Mouse (Mus musculus): ENCODE measurements around the gene Ctnnd2.

Gene Ctnnd2

GRCm38 (mm10) chr15:30384386-30384785 lies 212.0 kb downstream of the Ctnnd2 start:
- DNase-seq (ENCODE audit: low spot score in 2 of 2), result no peak

DNA sequence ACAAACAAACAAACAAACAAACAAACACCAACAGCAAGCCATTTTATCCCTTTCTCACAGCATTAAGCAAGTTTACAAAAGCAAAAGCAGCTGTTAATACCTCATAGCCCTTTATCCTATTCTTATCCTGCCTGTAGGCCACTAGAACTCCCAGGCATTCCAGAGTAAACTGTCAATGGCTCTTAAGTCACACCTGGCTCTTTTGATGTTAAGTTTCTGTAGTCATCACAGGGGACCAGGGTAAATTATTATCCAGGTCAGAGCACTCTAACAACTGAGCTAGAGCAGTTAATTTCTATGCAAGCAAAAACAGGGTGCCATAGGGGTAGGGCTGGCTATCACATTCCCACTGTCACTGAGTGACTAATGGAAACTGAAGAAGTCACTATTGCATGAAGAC lies 214.1 kb downstream of the Ctnnd2 start:
- no peak for DNase-seq (ENCODE audit: low spot score in 2 of 2)

- DNase-seq (ENCODE audit: low spot score in 2 of 2), result no peak
Measured at GRCm38 (mm10) chr15:30387244-30387643, 214.9 kb downstream of the Ctnnd2 start.

DNA sequence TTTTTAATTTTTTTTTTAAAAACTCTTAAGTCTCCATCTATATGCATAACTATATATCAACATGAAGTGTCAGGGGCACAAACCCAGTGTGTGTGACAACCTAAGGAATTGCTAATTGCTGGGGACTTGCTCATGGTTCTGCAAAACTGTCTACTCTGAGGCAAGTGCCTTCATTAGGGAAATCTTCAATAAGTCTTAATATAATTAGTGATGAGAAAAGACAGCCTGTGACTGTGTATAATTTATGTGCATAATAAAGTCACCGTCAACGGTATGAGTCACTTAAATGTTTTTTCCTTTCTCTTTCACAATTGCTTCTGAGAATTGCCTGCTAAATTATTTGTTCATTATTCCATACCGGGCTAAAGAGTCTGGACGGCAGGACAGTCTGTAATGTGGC lies 228.7 kb downstream of the Ctnnd2 start:
- no peak for DNase-seq (ENCODE audit: low spot score in 2 of 2)

- DNase-seq (ENCODE audit: low spot score in 2 of 2), result no peak
Measured at GRCm38 (mm10) chr15:30406254-30406653, 233.9 kb downstream of the Ctnnd2 start.

GRCm38 (mm10) chr15:30423146-30423545 lies 250.8 kb downstream of the Ctnnd2 start:
- no peak for DNase-seq (ENCODE audit: low spot score in 2 of 2)

- DNase-seq (ENCODE audit: low spot score in 2 of 2), result peak in 1 of 2 experiments; percentile 15
Measured at GRCm38 (mm10) chr15:30424290-30424689, 251.9 kb downstream of the Ctnnd2 start.

GRCm38 (mm10) chr15:30427342-30427741 lies 254.9 kb downstream of the Ctnnd2 start:
- peak in 1 of 2 experiments; percentile 17 for DNase-seq (ENCODE audit: low spot score in 2 of 2)

DNA sequence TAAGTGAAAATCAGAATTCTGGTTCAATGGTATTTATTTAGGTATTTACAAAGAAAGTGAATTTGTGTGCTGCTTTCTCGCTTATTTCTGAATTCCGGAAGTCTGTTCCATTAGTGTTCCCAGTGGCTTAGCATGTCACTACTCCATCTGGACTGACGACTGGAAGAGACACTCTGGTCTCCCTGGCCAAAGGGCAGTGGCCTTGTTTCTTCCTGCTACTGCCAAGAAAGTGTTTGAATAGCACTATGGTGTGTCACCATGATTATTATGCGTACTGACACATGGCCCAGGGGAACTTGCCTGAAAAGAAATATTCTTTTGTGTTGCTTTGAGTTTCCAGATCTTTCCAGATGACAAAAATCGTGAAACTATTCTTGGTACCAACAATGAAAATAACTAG lies 266.7 kb downstream of the Ctnnd2 start:
- no peak for DNase-seq (ENCODE audit: low spot score in 2 of 2)

DNA sequence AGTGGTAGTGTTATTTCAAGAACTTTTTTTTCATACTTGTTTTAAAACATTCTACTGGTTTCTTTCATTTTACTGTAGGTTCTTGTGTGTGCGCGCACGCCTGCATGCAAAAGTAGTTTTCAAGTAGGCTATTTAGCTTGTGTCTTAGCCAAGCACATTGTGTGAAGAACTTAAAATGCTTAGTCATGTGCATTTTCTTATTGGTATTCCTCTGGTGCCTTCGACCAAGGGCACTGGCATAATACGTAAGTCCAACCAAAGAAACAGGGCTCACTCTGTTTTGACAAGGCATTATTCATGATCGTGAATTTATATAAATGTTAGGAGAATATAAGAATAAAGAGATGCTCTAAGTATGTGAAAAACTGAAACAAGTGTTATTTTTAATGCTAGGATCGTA lies 278.4 kb downstream of the Ctnnd2 start:
- no peak for DNase-seq (ENCODE audit: low spot score in 2 of 2)

DNA sequence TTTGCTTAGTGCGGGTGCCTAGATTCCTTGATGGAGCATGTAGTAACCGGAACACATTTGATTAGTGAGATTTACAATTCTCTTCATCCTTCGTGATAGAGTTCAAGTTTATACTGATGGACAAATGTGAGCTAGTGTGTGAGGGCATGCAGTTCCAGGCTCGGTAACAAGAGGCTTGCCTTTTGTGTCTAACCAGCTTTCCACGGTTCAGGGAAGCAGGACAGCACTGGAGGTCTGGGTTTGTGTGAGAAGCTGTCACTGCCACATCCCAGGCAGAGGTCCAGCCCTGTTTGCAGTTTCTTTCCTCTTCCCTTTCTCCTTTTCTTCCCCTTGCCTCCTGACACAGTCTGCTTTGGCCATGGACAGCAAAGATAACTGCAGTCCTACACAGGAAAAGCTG lies 279.5 kb downstream of the Ctnnd2 start:
- DNase-seq (ENCODE audit: low spot score in 2 of 2), result no peak

DNA sequence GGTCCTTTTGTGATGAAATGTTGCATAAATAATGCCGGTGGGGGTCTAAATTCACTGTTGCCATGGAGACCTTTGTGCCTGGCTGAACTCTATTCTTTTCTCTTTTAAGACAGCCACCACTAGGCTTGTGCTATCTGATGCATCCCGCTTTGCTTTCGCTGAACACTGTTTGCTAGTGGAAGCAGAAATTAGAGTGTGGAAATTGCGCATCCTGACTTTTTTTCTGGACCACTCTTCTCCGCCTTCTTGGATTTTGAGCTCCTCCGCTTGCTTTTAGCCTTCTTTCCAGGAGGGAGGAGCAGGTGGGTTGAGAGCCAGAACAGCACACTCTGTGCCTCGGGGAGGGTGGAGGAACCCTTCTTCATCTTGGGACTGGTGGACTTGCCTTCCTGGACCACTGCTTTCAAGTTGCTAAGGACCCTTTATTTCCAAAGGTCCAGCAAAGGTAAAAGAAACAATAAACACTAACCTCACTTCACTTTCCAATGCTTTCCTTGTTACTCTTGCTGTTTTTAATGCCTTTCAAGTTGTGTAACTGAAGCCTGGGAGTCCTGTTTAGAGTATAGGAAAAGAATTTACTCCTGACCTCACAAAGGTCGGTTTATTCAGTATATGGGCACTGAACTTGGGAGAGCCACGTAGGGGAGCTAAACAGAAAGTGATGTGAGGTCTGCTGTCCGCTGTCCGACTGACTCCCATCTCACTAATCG lies 285.3 kb downstream of the Ctnnd2 start:
- DNase-seq (ENCODE audit: low spot score in 2 of 2), result no peak

DNA sequence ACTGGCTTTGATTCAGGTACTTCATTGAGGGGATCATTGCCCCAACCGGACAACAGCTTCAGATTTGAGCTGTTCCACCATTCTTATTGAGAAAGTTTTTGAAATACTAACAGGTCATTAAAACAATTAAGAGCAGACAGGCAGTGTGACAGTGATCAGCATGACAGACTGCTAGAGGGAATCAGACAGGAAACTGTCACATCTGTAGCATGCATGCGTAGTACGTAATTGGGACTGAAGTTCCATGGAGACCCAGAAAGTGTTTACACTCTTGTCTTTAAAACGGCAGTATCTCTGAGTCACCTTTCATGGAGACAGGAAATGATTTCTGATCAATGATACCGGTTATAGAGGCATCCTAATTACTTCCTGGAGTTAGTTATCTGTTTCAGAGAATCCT lies 286.3 kb downstream of the Ctnnd2 start:
- DNase-seq (ENCODE audit: low spot score in 2 of 2), result no peak

GRCm38 (mm10) chr15:30460341-30461125 lies 288.1 kb downstream of the Ctnnd2 start:
- DNase-seq (ENCODE audit: low spot score in 2 of 2), result no peak

DNA sequence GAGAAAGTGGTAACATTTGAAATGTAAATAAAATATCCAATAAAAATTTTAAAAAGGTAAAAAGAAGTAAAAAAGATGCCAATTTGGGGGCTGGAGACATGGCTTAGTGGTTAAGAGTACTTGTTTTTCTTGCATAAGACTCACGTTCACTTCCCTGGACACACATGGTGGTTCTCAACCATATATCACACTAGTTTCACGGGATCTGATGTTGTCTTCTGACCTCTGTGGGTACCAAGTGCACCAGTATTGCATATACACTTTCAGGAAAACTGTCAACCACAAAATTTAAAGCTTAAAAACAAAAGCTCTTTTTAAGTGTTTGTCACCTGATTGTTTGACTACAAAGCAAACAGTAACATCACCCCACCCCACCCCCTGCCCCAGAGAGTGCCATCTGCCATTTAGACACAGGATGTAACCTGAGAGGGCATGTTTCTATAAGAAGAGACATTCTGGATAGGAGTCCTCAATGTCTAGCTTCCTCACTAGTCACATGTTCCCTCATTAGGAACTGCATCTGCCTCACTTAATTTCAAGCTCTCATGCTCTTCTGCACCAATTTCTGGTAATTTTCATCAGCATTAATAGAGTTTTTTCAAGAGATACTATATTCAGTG lies 290.5 kb downstream of the Ctnnd2 start:
- no peak for DNase-seq (ENCODE audit: low spot score in 2 of 2)

GRCm38 (mm10) chr15:30463471-30464047 lies 291.2 kb downstream of the Ctnnd2 start:
- DNase-seq (ENCODE audit: low spot score in 2 of 2), result no peak

GRCm38 (mm10) chr15:30466950-30467543 lies 294.7 kb downstream of the Ctnnd2 start:
- DNase-seq (ENCODE audit: low spot score in 2 of 2), result no peak

DNA sequence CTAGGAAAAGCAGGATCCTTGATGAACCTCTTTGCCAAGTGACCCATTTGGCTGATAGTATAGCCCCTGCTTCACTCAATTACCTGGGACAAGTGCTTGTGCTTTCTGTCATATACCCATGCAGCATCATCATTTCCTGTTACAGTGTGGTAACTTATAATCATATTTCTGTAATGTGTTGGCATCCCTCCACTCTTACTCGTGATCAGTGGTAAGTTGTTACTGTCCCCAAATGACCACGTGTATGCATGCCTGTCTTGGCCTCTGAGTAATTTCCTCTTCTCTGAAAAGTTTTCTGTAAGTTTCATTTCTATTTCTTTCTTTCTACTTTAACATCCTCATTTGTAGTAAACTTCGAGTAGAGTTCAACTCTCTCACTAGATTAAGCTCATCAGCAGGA lies 296.4 kb downstream of the Ctnnd2 start:
- DNase-seq (ENCODE audit: low spot score in 2 of 2), result no peak

GRCm38 (mm10) chr15:30471280-30471966 lies 299.0 kb downstream of the Ctnnd2 start:
- no peak for DNase-seq (ENCODE audit: low spot score in 2 of 2)

GRCm38 (mm10) chr15:30480676-30481075 lies 308.3 kb downstream of the Ctnnd2 start:
- DNase-seq (ENCODE audit: low spot score in 2 of 2), result peak in 1 of 2 experiments; percentile 20

DNA sequence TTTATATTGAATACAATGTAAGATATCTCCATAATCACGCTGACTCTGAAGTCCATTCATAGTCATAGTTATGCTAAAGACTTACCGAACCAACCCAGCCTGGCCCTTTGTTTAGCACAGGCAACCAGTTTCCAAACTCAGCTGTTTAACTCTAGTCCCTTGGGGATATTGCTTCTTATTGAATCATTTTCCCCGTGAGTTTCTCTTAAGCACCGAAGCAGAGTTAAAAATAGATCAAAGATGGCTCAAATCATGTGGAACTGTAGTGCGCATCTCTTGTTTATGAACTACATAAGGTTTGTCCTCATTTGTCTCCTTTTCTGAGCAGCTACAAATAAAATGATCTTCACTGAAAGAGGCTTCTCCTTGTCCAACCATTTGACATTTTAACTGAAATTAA lies 334.1 kb downstream of the Ctnnd2 start:
- no peak for DNase-seq (ENCODE audit: low spot score in 2 of 2)
